Mouse (Mus musculus): ENCODE measurements around the gene Parp2. TPM values are rescaled to one million over a fixed set of nuclear protein-coding genes. Genes with fewer than 3 reads are reported as not detected.
"Not testable (repeated sequence)": the region's sequence is repeated elsewhere in the genome, so short reads cannot be mapped to it uniquely, and the experiment has no call there.

Parp2 gene
- polyA plus RNA-seq, 1 experiment = 0.54 TPM

DNA sequence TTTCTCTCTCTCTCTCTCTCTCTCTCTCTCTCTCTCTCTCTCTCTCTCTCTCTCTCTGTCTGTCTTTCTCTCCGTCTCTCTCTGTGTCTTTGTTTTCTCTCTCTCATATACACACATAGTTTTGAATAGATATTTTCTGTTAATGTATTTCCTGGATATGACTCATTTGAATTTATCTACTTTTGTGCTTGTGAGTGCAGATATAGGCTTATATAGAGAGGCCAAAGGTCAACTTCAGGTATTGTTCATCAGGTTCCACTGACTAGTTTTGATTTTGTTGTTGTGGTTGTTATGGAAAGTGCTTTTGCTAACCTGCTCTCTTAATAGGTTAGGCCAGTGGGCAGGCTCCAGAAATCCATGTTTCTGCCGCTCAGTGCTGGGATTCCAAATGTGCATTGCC, 5.4 kb downstream of the Parp2 start:
- Histone ChIP-seq H3K36me3 (ENCODE audit: control insufficient read depth) (peaks cover 81% of the 10 kb centered on the region), H3K27me3 (ENCODE audit: control insufficient read depth) (no peaks in the 10 kb centered on the region), H3K4me1 (ENCODE audit: control insufficient read depth) (peaks cover 14% of the 10 kb centered on the region), H3K4me3 (replicated peaks) (no peak overlapping the region), H3K9me3 (ENCODE audit: control insufficient read depth, low read length) (no peaks in the 10 kb centered on the region)
- no peak for TF ChIP-seq TAL1 (IDR thresholded peaks at IDR 0.05; ENCODE audit: low read length)
- TF ChIP-seq GATA1 (IDR thresholded peaks at IDR 0.05; ENCODE audit: low read length) = no peak

DNA sequence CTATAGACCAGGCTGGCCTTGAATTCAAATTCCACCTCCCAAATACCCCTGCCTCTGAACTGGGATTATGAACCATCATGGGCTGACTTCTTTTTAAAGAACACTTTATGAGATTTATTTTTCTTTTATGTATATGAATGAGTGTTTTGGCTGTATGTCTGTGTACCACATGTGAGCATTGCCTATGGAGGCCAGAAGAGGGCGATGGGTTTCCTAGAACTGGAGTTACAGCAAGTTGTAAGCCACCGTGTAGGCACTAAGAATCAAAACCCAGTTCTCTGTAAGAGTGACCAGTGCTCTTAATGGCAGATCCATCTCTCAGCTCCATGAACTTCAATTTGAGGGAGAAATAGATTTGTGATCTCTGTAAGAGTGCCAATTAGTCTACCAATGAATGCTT, 15.6 kb downstream of the Parp2 start:
- peaks cover 51% of the 10 kb centered on the region for H3K36me3 ChIP-seq (ENCODE audit: control insufficient read depth)
- no peak for TF ChIP-seq GATA1 (IDR thresholded peaks at IDR 0.05; ENCODE audit: low read length)
- no peaks in the 10 kb centered on the region for H3K27me3 ChIP-seq (ENCODE audit: control insufficient read depth)
- no peaks in the 10 kb centered on the region for H3K9me3 ChIP-seq (ENCODE audit: control insufficient read depth, low read length)
- no peak overlapping the region for H3K4me3 ChIP-seq (replicated peaks)
- no peaks in the 10 kb centered on the region; the same call in none of the 2 replicates for H3K4me1 ChIP-seq (ENCODE audit: control insufficient read depth)

DNA sequence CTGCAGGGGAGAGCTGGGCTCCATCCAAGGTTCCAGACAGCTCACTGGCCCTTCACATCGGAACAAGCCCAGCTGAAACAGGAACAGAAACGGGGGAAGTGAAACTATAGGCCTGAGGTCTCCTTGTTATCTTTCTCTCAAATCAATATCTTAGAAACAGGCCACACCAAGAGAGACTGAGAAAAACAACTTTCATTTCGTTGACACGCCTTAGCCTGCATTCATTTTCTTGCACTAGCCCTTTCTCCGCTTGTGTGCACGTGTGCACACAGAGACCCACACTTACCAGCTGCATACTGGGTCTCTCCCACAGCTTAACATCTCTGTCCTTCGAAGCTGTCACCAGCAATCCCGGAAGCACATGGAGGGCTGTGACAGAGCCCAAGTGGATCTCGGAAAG, 16.6 kb downstream of the Parp2 start:
- peaks cover 42% of the 10 kb centered on the region for H3K36me3 ChIP-seq (ENCODE audit: control insufficient read depth)

DNA sequence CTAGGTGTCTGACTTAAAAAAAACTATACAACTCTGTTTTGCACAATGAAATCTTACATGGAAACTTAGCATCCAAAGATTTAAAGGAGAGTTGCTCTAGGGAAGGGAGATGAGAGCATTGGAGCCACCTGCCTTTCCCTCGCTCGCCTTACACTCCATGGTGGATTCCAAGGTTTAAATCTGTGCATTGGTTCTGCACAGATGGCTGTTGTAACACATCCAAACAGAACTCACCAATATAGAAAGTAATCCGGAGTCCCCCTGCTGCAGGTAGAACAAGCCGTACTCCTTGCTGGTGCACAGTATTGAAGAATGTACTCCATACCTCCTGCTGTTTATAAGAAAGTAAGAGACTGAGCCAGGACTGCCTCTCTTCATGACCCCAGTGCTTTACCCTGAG, 18.9 kb downstream of the Parp2 start:
- Histone ChIP-seq H3K27me3 (ENCODE audit: control insufficient read depth) (no peaks in the 10 kb centered on the region), H3K4me3 (replicated peaks) (no peak overlapping the region), H3K4me1 (ENCODE audit: control insufficient read depth) (no peaks in the 10 kb centered on the region; the same call in none of the 2 replicates), H3K36me3 (ENCODE audit: control insufficient read depth) (peaks cover 19% of the 10 kb centered on the region), H3K9me3 (ENCODE audit: control insufficient read depth, low read length) (no peaks in the 10 kb centered on the region)
- TF ChIP-seq TAL1 (IDR thresholded peaks at IDR 0.05; ENCODE audit: low read length) = no peak
- no peak for TF ChIP-seq GATA1 (IDR thresholded peaks at IDR 0.05; ENCODE audit: low read length)

More for the DNA sequence above, 16.6 kb downstream of the Parp2 start:
- H3K4me3 ChIP-seq (replicated peaks) = no peak overlapping the region
- no peaks in the 10 kb centered on the region for H3K9me3 ChIP-seq (ENCODE audit: control insufficient read depth, low read length)
- no peaks in the 10 kb centered on the region for H3K27me3 ChIP-seq (ENCODE audit: control insufficient read depth)
- H3K4me1 ChIP-seq (ENCODE audit: control insufficient read depth) = no peaks in the 10 kb centered on the region; the same call in none of the 2 replicates
- no peak for TF ChIP-seq TAL1 (IDR thresholded peaks at IDR 0.05; ENCODE audit: low read length)
- TF ChIP-seq GATA1 (IDR thresholded peaks at IDR 0.05; ENCODE audit: low read length) = no peak

DNA sequence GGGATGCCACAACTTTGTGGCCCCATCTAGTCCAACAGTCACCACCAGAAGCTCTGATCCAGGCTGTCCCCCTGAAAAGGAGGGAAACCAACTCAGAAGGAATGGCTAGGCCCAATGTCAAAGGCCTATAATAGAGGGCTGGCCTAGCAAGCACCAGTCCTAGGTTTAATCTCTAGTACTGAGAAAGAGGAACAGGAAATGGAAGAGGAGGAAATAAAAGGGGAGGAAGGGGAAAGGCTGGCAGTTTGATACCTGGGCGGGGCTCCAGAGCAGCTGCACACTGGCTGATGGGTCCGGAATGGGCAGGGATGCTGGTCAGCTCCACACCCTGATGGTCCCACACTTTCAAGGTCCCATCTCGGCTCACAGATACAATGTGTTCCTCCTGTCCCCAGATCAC, 22.2 kb downstream of the Parp2 start:
- H3K27me3 ChIP-seq (ENCODE audit: control insufficient read depth) = no peaks in the 10 kb centered on the region
- H3K4me1 ChIP-seq (ENCODE audit: control insufficient read depth) = no peaks in the 10 kb centered on the region
- H3K4me3 ChIP-seq (replicated peaks) = no peak overlapping the region
- peaks cover 2% of the 10 kb centered on the region; the same call in 1 of the 2 replicates for H3K36me3 ChIP-seq (ENCODE audit: control insufficient read depth)
- no peaks in the 10 kb centered on the region for H3K9me3 ChIP-seq (ENCODE audit: control insufficient read depth, low read length)
- TF ChIP-seq GATA1 (IDR thresholded peaks at IDR 0.05; ENCODE audit: low read length) (no peak), TAL1 (IDR thresholded peaks at IDR 0.05; ENCODE audit: low read length) (no peak)

DNA sequence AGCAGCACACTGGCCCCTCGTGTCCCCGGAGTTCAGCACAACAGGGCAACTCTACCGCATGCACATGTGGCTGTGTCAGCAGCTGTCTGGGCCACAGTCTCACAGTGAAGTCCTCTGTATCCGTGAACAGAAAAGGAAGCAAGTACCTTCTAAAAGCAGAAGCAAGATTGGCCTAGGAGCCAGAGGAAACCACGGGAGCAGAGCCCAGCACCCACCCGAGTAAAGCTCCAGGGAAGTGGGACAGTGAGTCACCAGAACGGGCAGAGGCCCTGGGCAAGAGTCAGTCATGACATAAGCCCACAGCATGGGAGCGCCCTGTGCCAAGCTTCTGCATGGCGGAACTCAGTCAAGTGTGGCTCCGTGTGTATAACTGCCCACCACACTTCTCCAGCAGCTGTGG, 26.3 kb downstream of the Parp2 start:
- peaks cover 3% of the 10 kb centered on the region; the same call in 1 of the 2 replicates for H3K4me1 ChIP-seq (ENCODE audit: control insufficient read depth)
- peaks cover 2% of the 10 kb centered on the region; the same call in 1 of the 2 replicates for H3K36me3 ChIP-seq (ENCODE audit: control insufficient read depth)
- no peak overlapping the region for H3K4me3 ChIP-seq (replicated peaks)
- no peaks in the 10 kb centered on the region for H3K27me3 ChIP-seq (ENCODE audit: control insufficient read depth)
- H3K9me3 ChIP-seq (ENCODE audit: control insufficient read depth, low read length) = no peaks in the 10 kb centered on the region
- TF ChIP-seq GATA1 (IDR thresholded peaks at IDR 0.05; ENCODE audit: low read length) (no peak), TAL1 (IDR thresholded peaks at IDR 0.05; ENCODE audit: low read length) (no peak)

DNA sequence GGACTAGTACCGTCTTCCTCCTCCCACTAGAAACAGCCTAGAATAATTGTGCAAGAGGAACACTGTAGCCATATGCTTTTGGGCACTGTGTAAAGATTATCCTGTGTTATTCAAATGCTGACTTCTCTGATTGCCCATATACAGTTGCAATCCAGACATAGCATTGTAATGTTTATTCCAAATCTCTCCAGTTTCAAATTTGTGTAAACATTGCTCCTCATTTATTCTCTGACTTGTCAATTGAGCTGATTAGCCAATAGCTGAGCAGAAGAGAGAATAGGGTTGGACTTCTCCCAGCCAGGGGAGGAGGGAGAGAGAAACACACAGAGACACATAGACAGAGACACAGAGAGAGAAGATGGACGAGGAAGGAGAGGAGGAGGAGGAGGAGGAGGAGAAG, 26.8 kb downstream of the Parp2 start:
- Histone ChIP-seq H3K9me3 (ENCODE audit: control insufficient read depth, low read length) (no peaks in the 10 kb centered on the region), H3K4me1 (ENCODE audit: control insufficient read depth) (peaks cover 3% of the 10 kb centered on the region; the same call in 1 of the 2 replicates), H3K4me3 (replicated peaks) (no peak overlapping the region), H3K27me3 (ENCODE audit: control insufficient read depth) (no peaks in the 10 kb centered on the region), H3K36me3 (ENCODE audit: control insufficient read depth) (peaks cover 2% of the 10 kb centered on the region; the same call in 1 of the 2 replicates)
- no peak for TF ChIP-seq GATA1 (IDR thresholded peaks at IDR 0.05; ENCODE audit: low read length)
- no peak for TF ChIP-seq TAL1 (IDR thresholded peaks at IDR 0.05; ENCODE audit: low read length)

DNA sequence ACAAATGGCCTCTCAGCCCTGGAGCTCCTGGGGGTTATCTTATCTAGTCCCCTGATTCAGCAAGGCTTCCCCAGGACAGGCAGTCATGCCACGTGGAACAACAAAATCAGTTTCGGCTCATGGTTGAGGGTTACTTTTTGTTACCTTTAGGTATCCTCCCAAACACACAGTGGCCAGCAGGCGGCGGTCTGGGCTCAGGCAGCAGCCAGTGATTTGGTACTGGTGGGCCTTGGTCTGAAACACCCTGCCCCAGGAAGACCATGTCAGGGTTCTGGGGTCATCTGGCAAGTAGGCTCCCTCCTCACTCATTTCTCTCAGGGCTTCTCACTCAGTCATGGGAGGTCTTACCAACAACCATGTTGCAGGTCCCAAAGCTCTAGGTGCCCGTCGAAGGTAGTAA, 29.6 kb downstream of the Parp2 start:
- no peaks in the 10 kb centered on the region for H3K36me3 ChIP-seq (ENCODE audit: control insufficient read depth)

DNA sequence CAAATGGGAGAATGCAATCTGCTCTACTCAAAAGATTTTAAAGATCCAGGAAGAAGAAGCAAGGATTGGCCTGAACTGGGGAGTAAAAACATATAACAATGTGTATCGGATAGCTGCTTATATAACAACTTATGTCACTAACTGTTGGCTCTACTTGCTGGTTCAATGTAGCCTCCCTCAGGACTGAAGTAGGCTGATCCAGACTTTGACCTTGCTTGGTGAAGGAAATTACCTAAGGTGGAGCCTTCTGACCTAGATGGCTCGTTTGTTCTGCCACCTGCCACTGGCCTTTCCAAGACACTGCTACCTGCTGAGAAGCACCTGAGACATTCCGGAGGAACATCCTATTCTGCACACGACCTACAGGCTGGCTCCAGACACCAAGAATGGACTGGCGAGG, 48.1 kb downstream of the Parp2 start:
- H3K27me3 ChIP-seq (ENCODE audit: control insufficient read depth) = no peaks in the 10 kb centered on the region
- H3K36me3 ChIP-seq (ENCODE audit: control insufficient read depth) = peaks cover 10% of the 10 kb centered on the region; the same call in 1 of the 2 replicates
- no peaks in the 10 kb centered on the region; the same call in 1 of the 2 replicates for H3K9me3 ChIP-seq (ENCODE audit: control insufficient read depth, low read length)
- H3K4me1 ChIP-seq (ENCODE audit: control insufficient read depth) = no peaks in the 10 kb centered on the region
- no peak overlapping the region for H3K4me3 ChIP-seq (replicated peaks)
- TF ChIP-seq GATA1 (IDR thresholded peaks at IDR 0.05; ENCODE audit: low read length) = no peak
- TF ChIP-seq TAL1 (IDR thresholded peaks at IDR 0.05; ENCODE audit: low read length) = no peak

More for the DNA sequence above, 29.6 kb downstream of the Parp2 start:
- TF ChIP-seq TAL1 (IDR thresholded peaks at IDR 0.05; ENCODE audit: low read length) = no peak
- H3K4me3 ChIP-seq (replicated peaks) = no peak overlapping the region
- peaks cover 3% of the 10 kb centered on the region; the same call in 1 of the 2 replicates for H3K4me1 ChIP-seq (ENCODE audit: control insufficient read depth)
- H3K27me3 ChIP-seq (ENCODE audit: control insufficient read depth) = no peaks in the 10 kb centered on the region
- no peaks in the 10 kb centered on the region for H3K9me3 ChIP-seq (ENCODE audit: control insufficient read depth, low read length)

DNA sequence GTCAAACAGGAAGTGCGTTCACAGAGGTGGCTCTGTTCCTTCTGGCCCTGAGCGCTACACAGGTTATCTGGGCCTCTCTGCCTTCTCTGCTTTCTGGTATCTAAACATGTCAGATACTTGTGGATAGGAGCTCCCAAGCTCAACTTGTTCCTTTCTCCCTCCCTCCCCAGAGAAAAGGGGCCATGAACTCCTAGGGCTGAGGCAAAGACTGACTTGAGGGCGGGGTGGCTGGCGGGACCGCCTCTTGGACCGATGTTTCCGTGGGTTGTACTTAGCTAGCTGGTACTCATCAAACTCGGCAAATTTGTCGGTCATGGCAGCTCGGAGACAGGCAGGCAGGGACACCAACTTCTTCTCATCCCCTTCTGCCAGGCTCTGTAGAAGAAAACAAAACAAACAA, 55.0 kb downstream of the Parp2 start:
- no peaks in the 10 kb centered on the region; the same call in 1 of the 2 replicates for H3K9me3 ChIP-seq (ENCODE audit: control insufficient read depth, low read length)
- no peak for TF ChIP-seq GATA1 (IDR thresholded peaks at IDR 0.05; ENCODE audit: low read length)
- TF ChIP-seq TAL1 (IDR thresholded peaks at IDR 0.05; ENCODE audit: low read length) = no peak
- no peak overlapping the region for H3K4me3 ChIP-seq (replicated peaks)
- H3K4me1 ChIP-seq (ENCODE audit: control insufficient read depth) = no peaks in the 10 kb centered on the region
- peaks cover 9% of the 10 kb centered on the region; the same call in 1 of the 2 replicates for H3K36me3 ChIP-seq (ENCODE audit: control insufficient read depth)
- no peaks in the 10 kb centered on the region for H3K27me3 ChIP-seq (ENCODE audit: control insufficient read depth)

DNA sequence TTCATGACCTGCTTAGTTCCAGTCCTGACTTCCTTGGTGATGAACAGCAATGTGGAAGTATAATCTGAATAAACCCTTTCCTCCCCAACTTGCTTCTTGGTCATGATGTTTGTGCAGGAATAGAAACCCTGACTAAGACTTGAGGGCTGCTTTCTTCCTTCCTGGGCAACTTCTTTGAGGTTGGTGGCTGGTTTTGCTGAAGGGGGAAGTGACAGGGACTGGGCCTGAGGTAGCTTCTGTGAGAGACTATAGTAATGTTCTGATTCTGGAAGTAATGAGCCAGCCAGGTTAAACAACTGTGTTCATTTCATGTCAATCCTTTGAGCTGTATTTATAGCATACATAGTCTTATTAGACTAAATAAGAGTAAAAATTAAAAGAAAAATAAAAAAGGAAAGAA, 57.4 kb downstream of the Parp2 start:
- not testable (repeated sequence) for H3K4me3 ChIP-seq (replicated peaks); H3K27me3 ChIP-seq (ENCODE audit: control insufficient read depth); H3K36me3 ChIP-seq (ENCODE audit: control insufficient read depth); H3K4me1 ChIP-seq (ENCODE audit: control insufficient read depth); H3K9me3 ChIP-seq (ENCODE audit: control insufficient read depth, low read length)

Data from erythroblast, embryonic 14.5 days (primary cell).